In the genomic region with DNA sequence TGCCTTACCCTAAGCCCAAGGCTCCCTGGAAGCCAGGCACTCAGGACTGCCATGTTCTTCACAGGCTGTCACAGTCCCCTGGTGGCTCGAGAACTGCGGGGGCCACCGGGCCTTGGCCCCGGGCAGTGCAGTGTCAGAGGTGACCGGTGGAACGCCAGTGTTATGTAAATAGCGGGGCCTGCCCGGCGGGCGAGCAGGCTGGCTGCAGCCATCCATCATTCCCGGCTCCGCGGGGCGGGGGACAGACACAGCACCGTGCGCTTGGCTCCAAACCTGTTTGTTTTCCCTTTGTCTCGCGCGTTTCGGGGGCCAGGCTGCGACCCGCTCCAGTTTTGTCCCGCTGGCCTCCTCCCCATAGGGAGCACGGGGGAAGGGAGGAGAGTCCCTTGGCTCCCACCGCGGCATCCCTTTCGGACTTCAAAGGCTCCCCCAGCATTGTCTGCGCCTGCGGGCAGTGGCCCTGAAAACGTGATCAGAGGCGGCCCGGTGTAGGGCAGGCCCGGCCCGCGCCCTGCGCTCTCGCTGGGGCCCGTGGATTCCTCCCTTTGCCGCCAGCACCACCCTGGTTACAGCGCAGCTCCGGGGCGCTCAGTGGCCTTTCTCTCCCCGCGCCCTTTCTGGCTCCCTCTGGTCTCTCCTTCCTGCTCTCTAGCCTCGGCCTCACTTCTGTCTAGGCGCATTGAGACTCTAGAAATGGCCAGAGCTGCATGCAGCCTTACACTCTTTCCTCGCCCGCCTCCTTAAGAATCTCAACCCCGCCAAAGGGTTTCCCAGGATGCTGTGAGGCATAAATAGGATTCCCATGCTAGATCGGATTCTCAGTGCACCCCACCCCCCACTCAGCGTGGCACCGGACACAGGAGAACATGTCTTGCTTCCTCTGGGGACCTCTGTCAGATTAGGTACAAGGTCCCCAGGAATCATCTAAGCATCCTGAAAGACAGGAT, we compare ENCODE assay signal across 8 mouse cellular contexts.
DNase-seq lines count a peak whose midpoint lies in the region; ATAC-seq and TF ChIP-seq lines count a peak whose summit lies in the region.

No protein-coding gene starts in this region.

- no peak for DNase-seq in layer of hippocampus, adult 2 months (ENCODE audit: low spot score in 2 of 2)
- DNase-seq in layer of hippocampus, adult 9-11 months: no peak
- no peak for DNase-seq in embryonic facial prominence, embryonic 14.5 days (ENCODE audit: low spot score)
- peak; percentile 98 for DNase-seq in midbrain, embryonic 11.5 days (ENCODE audit: low spot score, missing footprints)
- DNase-seq in spleen, postnatal 36 days (ENCODE audit: low spot score in 2 of 2): no peak
- no peak for DNase-seq in spleen, postnatal 14 days (ENCODE audit: low spot score in 2 of 2)
- DNase-seq in urinary bladder, adult 2 months (ENCODE audit: low spot score): no peak

- no peak overlapping the region for H3K27ac ChIP-seq in layer of hippocampus, adult 2 months
- no peak overlapping the region for H3K27ac ChIP-seq in embryonic facial prominence, embryonic 14.5 days (replicated peaks; ENCODE audit: low read depth, low read length)
- H3K27ac ChIP-seq in kidney, embryonic 15.5 days: 0 out of 2 replicates have a peak overlapping the region, but pooled peaks have one; percentile 6
- H3K27ac ChIP-seq in midbrain, embryonic 11.5 days (ENCODE audit: low read depth, low read length): peak overlapping the region; percentile 78

- no peaks in the 10 kb centered on the region for H3K36me3 ChIP-seq in embryonic facial prominence, embryonic 14.5 days (ENCODE audit: control insufficient read depth, insufficient read depth, low read length)
- no peaks in the 10 kb centered on the region for H3K36me3 ChIP-seq in kidney, embryonic 15.5 days
- H3K36me3 ChIP-seq in midbrain, embryonic 11.5 days (ENCODE audit: control insufficient read depth, insufficient read depth, low read length): no peaks in the 10 kb centered on the region

- 14% methylated on average over 21 of the region's 52 CpGs for WGBS in embryonic facial prominence, embryonic 14.5 days
- 5% methylated on average over 51 of the region's 52 CpGs for WGBS in kidney, embryonic 15.5 days
- under 1% methylated on average over 51 of the region's 52 CpGs for WGBS in midbrain, embryonic 11.5 days

- H3K27me3 ChIP-seq in embryonic facial prominence, embryonic 14.5 days (replicated peaks; ENCODE audit: control insufficient read depth, insufficient read depth, low read length): peaks cover 89% of the 10 kb centered on the region
- H3K27me3 ChIP-seq in kidney, embryonic 15.5 days: peaks cover 71% of the 10 kb centered on the region
- H3K27me3 ChIP-seq in midbrain, embryonic 11.5 days (ENCODE audit: control insufficient read depth, insufficient read depth, low read length): peaks cover 78% of the 10 kb centered on the region

- no peaks in the 10 kb centered on the region for H3K9me3 ChIP-seq in embryonic facial prominence, embryonic 14.5 days (ENCODE audit: control insufficient read depth, low read length)
- no peaks in the 10 kb centered on the region for H3K9me3 ChIP-seq in kidney, embryonic 15.5 days (replicated peaks)
- H3K9me3 ChIP-seq in midbrain, embryonic 11.5 days (ENCODE audit: control insufficient read depth, low read length): no peaks in the 10 kb centered on the region

- peak overlapping the region; percentile 65 for H3K4me2 ChIP-seq in embryonic facial prominence, embryonic 14.5 days (ENCODE audit: low read depth, low read length)
- H3K4me2 ChIP-seq in kidney, embryonic 15.5 days: peak overlapping the region; percentile 66
- peak overlapping the region; percentile 51 for H3K4me2 ChIP-seq in midbrain, embryonic 11.5 days

- no peak for TF ChIP-seq CTCF in layer of hippocampus, adult 2 months (conservative IDR thresholded peaks at IDR 0.05)

- peaks cover 8% of the 10 kb centered on the region for H3K4me1 ChIP-seq in embryonic facial prominence, embryonic 14.5 days (ENCODE audit: control insufficient read depth, insufficient read depth, low read length)
- H3K4me1 ChIP-seq in kidney, embryonic 15.5 days: peaks cover 50% of the 10 kb centered on the region
- peaks cover 66% of the 10 kb centered on the region for H3K4me1 ChIP-seq in midbrain, embryonic 11.5 days (ENCODE audit: control insufficient read depth, insufficient read depth, low read length)

- ATAC-seq in embryonic facial prominence, embryonic 14.5 days (ENCODE audit: low read depth): peak; percentile 51
- peak; percentile 61 for ATAC-seq in kidney, embryonic 15.5 days (replicated peaks; ENCODE audit: low FRiP score)
- peak; percentile 86 for ATAC-seq in midbrain, embryonic 11.5 days (ENCODE audit: low FRiP score)

- peak overlapping the region; percentile 58 for H3K9ac ChIP-seq in embryonic facial prominence, embryonic 14.5 days (ENCODE audit: low read depth, low read length)
- H3K9ac ChIP-seq in kidney, embryonic 15.5 days: peak overlapping the region; percentile 30; the same call in 1 of the 2 replicates
- peak overlapping the region; percentile 60 for H3K9ac ChIP-seq in midbrain, embryonic 11.5 days (ENCODE audit: low read length)

- H3K4me3 ChIP-seq in layer of hippocampus, adult 2 months: peak overlapping the region; percentile 28
- peak overlapping the region; percentile 33 for H3K4me3 ChIP-seq in embryonic facial prominence, embryonic 14.5 days (ENCODE audit: low read depth, low read length)
- peak overlapping the region; percentile 37 for H3K4me3 ChIP-seq in kidney, embryonic 15.5 days (replicated peaks)
- peak overlapping the region; percentile 25 for H3K4me3 ChIP-seq in midbrain, embryonic 11.5 days (ENCODE audit: low read depth, low read length)

Comparison
In these comparisons a context has a peak if more than half of its experiments do, and no peak if none do; other contexts are left out.
1. H3K27ac ChIP-seq: peak in kidney, embryonic 15.5 days (single experiment) and midbrain, embryonic 11.5 days (single experiment); none in layer of hippocampus, adult 2 months (single experiment) and embryonic facial prominence, embryonic 14.5 days (single experiment).
2. Peak in every context shown above with its lines, with median percentiles within 50 percentile points of each other: H3K4me3 ChIP-seq, ATAC-seq, H3K4me2 ChIP-seq and H3K9ac ChIP-seq.